ENCODE assay signal across 25 mouse cellular contexts in genomic region chr3:52958444-52959120, GRCm38 (mm10).
"Had no signal": no experiment of that assay in that cellular context is flagged by ENCODE, and none has a peak within 500 bp of the region (broad histone marks: within the 10 kb centered on the region; RNA-seq: fewer than 3 reads in every experiment).

No protein-coding gene starts in this region.

- H3K4me3 ChIP-seq: gastrocnemius, adult 2 months; hindbrain, embryonic 10.5 days; hindbrain, embryonic 12.5 days; intestine, embryonic 15.5 days; layer of hippocampus, adult 2 months; left cerebral cortex, adult 2 months; limb, embryonic 10.5 days; limb, embryonic 12.5 days; liver, embryonic 13.5 days; liver, embryonic 15.5 days had no signal

- ATAC-seq: hindbrain, embryonic 16.5 days; inflammation-experienced regulatory T-cells, adult 6 months; intestine, embryonic 15.5 days; intestine, postnatal 0 days had no signal

- H3K4me2 ChIP-seq: hindbrain, embryonic 12.5 days; hindbrain, embryonic 14.5 days; intestine, embryonic 15.5 days; limb, embryonic 12.5 days; liver, embryonic 11.5 days; liver, embryonic 13.5 days; liver, embryonic 15.5 days had no signal

- DNase-seq: gastrocnemius, adult 2 months; gastrocnemius, postnatal 10 days; gastrocnemius, postnatal 25 days; heart, postnatal 14 days; heart, postnatal 36 days; kidney, adult 18-20 months; kidney, adult 8-10 months; kidney, postnatal 10 days; kidney, postnatal 25 days; kidney, postnatal 4 days; liver; liver, embryonic 13.5 days had no signal

- H3K27ac ChIP-seq: gastrocnemius, adult 2 months; hindbrain, embryonic 10.5 days; hindbrain, embryonic 12.5 days; hindbrain, embryonic 14.5 days; intestine, embryonic 15.5 days; layer of hippocampus, adult 2 months; left cerebral cortex, adult 2 months; limb, embryonic 10.5 days; liver, embryonic 13.5 days; liver, embryonic 15.5 days had no signal

- H3K27me3 ChIP-seq: hindbrain, embryonic 12.5 days; intestine, embryonic 15.5 days; limb, embryonic 12.5 days; liver, embryonic 13.5 days; liver, embryonic 15.5 days had no signal

- H3K36me3 ChIP-seq: hindbrain, embryonic 10.5 days; hindbrain, embryonic 12.5 days; intestine, embryonic 15.5 days; limb, embryonic 10.5 days; limb, embryonic 12.5 days; liver, embryonic 13.5 days; liver, embryonic 15.5 days had no signal

- H3K4me1 ChIP-seq: intestine, embryonic 15.5 days; liver, embryonic 15.5 days had no signal

- H3K9me3 ChIP-seq: intestine, embryonic 15.5 days; limb, embryonic 10.5 days; liver, embryonic 13.5 days; liver, embryonic 15.5 days had no signal

- H3K9ac ChIP-seq: hindbrain, embryonic 12.5 days; hindbrain, embryonic 14.5 days; intestine, embryonic 15.5 days; limb, embryonic 12.5 days; liver, embryonic 13.5 days; liver, embryonic 15.5 days had no signal
